Mouse (Mus musculus): Measurements from ENCODE around the gene Ccdc17. TPM values are rescaled to one million over a fixed set of nuclear protein-coding genes. Genes with fewer than 3 reads are reported as not detected.

Gene Ccdc17
- polyA plus RNA-seq, 1 experiment: 6.1 TPM

- WGBS: 90% methylated on average over 6 of the region's 6 CpGs
- DNase-seq (ENCODE audit: low read depth, low spot score): no peak
Measured at GRCm38 (mm10) chr4:116638821-116639220, 42.4 kb downstream of the Ccdc17 start.

- WGBS: 100% methylated on average over 1 of the region's 1 CpGs
- no peak for DNase-seq (ENCODE audit: low read depth, low spot score)
Measured at GRCm38 (mm10) chr4:116642071-116642470, 45.6 kb downstream of the Ccdc17 start.

GRCm38 (mm10) chr4:116644326-116644725, 47.9 kb downstream of the Ccdc17 start:
- DNase-seq (ENCODE audit: low read depth, low spot score): no peak
- WGBS: 25% methylated on average over 6 of the region's 6 CpGs

- no peak for DNase-seq (ENCODE audit: low read depth, low spot score)
Measured at GRCm38 (mm10) chr4:116645624-116646023, 49.2 kb downstream of the Ccdc17 start.

GRCm38 (mm10) chr4:116649411-116649810, 53.0 kb downstream of the Ccdc17 start:
- WGBS: 35% methylated on average over 2 of the region's 2 CpGs
- DNase-seq (ENCODE audit: low read depth, low spot score): no peak

More at GRCm38 (mm10) chr4:116645624-116646023, 49.2 kb downstream of the Ccdc17 start:
- WGBS: 66% methylated on average over 7 of the region's 7 CpGs

Other genes with a start within 250 kb of the Ccdc17 start
- 65.4 and 117 TPM in 2 replicates for gene Mast2, start 132.5 kb upstream of the Ccdc17 start, polyA plus RNA-seq (2012; rRNA removed)
- gene Ipp, start 89.1 kb upstream of the Ccdc17 start, polyA plus RNA-seq (2012; rRNA removed): 2.0 and 3.0 TPM in 2 replicates
- 5.4 and 5.6 TPM in 2 replicates for gene Tmem69, start 40.7 kb upstream of the Ccdc17 start, polyA plus RNA-seq (2012; rRNA removed)
- 69.3 and 74.4 TPM in 2 replicates for gene Gpbp1l1, start 39.0 kb upstream of the Ccdc17 start, polyA plus RNA-seq (2012; rRNA removed)
- gene Nasp, start 31.3 kb downstream of the Ccdc17 start, polyA plus RNA-seq (2012; rRNA removed): 5.4 and 6.0 TPM in 2 replicates
- 937 and 1,000 TPM in 2 replicates for gene Akr1a1, start 55.0 kb downstream of the Ccdc17 start, polyA plus RNA-seq (2012; rRNA removed)
- gene Prdx1, start 88.9 kb downstream of the Ccdc17 start, polyA plus RNA-seq (2012; rRNA removed): 346 and 395 TPM in 2 replicates
- 9.1 and 9.3 TPM in 2 replicates for gene Mmachc, start 111.8 kb downstream of the Ccdc17 start, polyA plus RNA-seq (2012; rRNA removed)
- 19.4 and 23.9 TPM in 2 replicates for gene Ccdc163, start 111.9 kb downstream of the Ccdc17 start, polyA plus RNA-seq (2012; rRNA removed)
- 14.6 and 21.5 TPM in 2 replicates for gene Tesk2, start 124.3 kb downstream of the Ccdc17 start, polyA plus RNA-seq (2012; rRNA removed)
- 22.0 and 24.9 TPM in 2 replicates for gene Toe1, start 211.0 kb downstream of the Ccdc17 start, polyA plus RNA-seq (2012; rRNA removed)
- 4.7 and 5.6 TPM in 2 replicates for gene Mutyh, start 211.1 kb downstream of the Ccdc17 start, polyA plus RNA-seq (2012; rRNA removed)
- 8.3 and 8.4 TPM in 2 replicates for gene Hpdl, start 225.1 kb downstream of the Ccdc17 start, polyA plus RNA-seq (2012; rRNA removed)

Data from large intestine, adult 2 months (tissue).